Mouse (Mus musculus): ENCODE data around the gene Tcp10c. TPM values are rescaled to one million over a fixed set of nuclear protein-coding genes. Genes with fewer than 3 reads are reported as not detected.
"Not testable (repeated sequence)": the region's sequence is repeated elsewhere in the genome, so short reads cannot be mapped to it uniquely, and the experiment has no call there.

Gene Tcp10c
- polyA plus RNA-seq, 1 experiment from 2014 or later: not detected

DNA sequence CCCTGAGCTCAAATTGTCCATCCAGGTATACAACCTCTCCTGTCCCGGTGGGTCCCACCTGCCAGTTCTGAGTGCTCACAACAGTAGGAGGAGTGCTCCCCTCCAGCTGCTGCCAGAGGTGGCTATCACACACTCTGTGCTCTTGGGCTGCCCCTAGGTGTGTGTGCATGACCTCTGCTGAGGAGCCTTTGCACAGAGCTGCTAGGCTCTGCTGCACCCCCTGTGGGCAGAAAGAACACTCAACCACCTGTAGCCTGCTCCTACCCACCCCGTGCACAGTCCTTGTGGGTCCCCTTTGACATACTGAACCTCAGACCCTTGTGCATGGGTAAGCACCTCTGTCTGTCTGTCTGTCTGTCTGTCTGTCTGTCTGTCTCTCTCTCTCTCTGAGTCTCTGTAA is 8.1 kb downstream of the Tcp10c start:
- H3K4me3 ChIP-seq; H3K36me3 ChIP-seq; DNase-seq (ENCODE audit: low spot score); H3K27ac ChIP-seq; H3K27me3 ChIP-seq (ENCODE audit: insufficient read depth, poor library complexity, severe bottlenecking); H3K4me1 ChIP-seq (replicated peaks): not testable (repeated sequence)
- peaks cover 44% of the 10 kb centered on the region for H3K9me3 ChIP-seq
- 85% methylated on average over 2 of the region's 2 CpGs for WGBS

DNA sequence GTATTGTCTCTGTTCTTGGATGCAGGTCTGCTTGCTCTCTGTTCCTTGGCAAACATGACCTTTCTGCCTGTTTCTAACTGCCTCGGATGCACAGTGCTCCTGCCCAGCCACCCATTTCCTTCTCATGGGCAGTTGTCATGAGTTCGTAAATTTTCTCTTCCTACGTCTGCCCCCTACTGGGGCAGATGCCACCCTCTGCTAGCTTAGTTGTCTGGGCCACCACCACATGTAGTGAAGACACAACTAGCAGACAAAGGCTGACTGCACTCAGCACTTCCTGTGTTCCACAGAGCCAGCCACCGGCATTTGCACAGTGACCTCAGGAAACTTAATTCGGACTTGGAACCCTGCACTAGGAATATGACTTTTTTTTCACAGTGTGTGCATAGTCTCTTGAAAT is 9.4 kb downstream of the Tcp10c start:
- peaks cover 45% of the 10 kb centered on the region for H3K9me3 ChIP-seq
- H3K4me3 ChIP-seq; H3K27me3 ChIP-seq (ENCODE audit: insufficient read depth, poor library complexity, severe bottlenecking); H3K27ac ChIP-seq; H3K4me1 ChIP-seq (replicated peaks); H3K36me3 ChIP-seq; DNase-seq (ENCODE audit: low spot score): not testable (repeated sequence)
- 85% methylated on average over 5 of the region's 5 CpGs for WGBS

DNA sequence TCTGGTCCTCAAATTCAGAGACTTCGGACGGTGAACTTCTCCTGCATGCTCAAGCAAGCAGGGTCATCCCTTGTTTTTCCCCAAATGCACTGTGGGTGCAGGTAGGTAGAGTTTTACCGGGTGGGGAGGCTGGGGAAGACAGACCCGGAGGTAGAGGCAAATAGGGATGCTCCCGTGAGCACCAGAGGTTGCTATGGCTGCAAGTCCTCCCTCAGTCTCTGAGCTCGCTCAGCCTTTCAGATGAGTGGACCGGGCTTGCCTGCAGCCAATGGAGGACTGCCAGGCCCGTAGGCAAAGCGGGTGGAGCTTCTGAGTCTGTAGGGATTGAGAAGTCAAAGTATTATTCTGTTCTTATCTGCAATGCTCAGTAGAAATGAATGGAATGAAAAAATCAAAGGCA is 9.8 kb downstream of the Tcp10c start:
- H3K4me1 ChIP-seq (replicated peaks); H3K4me3 ChIP-seq; H3K27ac ChIP-seq; DNase-seq (ENCODE audit: low spot score); H3K36me3 ChIP-seq; H3K27me3 ChIP-seq (ENCODE audit: insufficient read depth, poor library complexity, severe bottlenecking): not testable (repeated sequence)
- WGBS: 90% methylated on average over 9 of the region's 9 CpGs
- peaks cover 47% of the 10 kb centered on the region for H3K9me3 ChIP-seq

DNA sequence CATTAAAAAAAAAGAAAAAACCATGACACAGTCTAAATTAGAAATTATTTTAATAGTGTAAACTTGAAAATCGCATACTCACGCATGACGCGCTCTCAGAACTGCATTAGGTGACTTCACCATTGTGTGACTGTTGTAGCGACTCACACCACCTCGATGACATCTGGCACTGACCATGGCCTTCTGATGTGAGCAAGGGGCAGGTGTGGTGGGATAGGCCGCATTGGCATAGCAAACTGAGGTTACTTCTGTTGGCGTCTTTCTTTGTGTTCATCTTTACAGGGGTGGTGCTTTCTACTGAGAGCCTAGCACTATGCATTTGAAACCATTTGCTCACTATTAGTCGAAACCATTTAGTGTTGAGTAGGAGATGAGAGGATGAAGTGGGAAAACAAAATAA is 12.8 kb downstream of the Tcp10c start:
- not testable (repeated sequence) for H3K27ac ChIP-seq; H3K36me3 ChIP-seq; H3K4me3 ChIP-seq; H3K4me1 ChIP-seq (replicated peaks); DNase-seq (ENCODE audit: low spot score); H3K27me3 ChIP-seq (ENCODE audit: insufficient read depth, poor library complexity, severe bottlenecking)
- H3K9me3 ChIP-seq: peaks cover 49% of the 10 kb centered on the region
- 92% methylated on average over 9 of the region's 9 CpGs for WGBS

DNA sequence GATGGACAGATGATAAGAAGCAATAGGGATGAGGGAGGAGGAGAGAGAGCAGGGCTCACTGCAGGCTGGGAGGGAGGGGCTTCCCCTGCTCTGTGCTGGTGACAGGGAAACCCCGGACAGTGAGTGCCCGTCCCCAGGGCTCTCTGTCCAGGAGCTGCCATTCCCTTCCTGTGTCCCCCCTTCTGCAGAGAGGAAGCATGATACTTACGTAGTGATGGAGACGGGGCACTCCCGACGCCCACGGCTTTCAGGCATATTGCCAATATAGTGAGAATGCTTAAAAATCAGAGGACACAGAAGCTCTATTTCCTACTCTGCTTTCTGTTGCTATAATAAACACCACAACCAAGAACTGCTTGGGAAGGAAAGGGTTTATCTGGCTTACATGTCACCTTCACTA is 14.3 kb downstream of the Tcp10c start:
- not testable (repeated sequence) for DNase-seq (ENCODE audit: low spot score); H3K4me3 ChIP-seq; H3K27me3 ChIP-seq (ENCODE audit: insufficient read depth, poor library complexity, severe bottlenecking); H3K27ac ChIP-seq; H3K4me1 ChIP-seq (replicated peaks); H3K36me3 ChIP-seq
- H3K9me3 ChIP-seq: peaks cover 37% of the 10 kb centered on the region
- WGBS: 86% methylated on average over 7 of the region's 7 CpGs

DNA sequence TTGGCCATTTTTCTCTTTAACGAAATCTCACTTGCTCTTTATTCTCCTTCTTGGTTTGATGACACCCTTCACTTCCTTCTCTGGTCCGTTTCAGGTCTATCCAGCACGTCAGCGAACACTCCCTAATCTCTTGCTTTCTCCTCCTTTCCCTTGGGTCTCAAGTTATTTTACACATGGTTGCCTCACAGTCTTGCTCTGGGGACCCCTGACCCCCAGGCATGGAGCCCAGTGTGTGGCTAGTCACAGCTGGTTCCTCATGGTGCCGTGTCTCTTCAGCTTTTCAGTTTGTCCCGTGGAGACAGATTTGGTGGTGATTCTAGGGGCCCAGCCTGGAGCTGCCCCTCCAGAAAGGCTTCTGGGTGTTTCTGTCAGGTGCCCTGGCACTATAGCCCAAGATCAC is 16.4 kb downstream of the Tcp10c start:
- WGBS: 75% methylated on average over 6 of the region's 6 CpGs
- H3K4me1 ChIP-seq (replicated peaks): not testable (repeated sequence)

DNA sequence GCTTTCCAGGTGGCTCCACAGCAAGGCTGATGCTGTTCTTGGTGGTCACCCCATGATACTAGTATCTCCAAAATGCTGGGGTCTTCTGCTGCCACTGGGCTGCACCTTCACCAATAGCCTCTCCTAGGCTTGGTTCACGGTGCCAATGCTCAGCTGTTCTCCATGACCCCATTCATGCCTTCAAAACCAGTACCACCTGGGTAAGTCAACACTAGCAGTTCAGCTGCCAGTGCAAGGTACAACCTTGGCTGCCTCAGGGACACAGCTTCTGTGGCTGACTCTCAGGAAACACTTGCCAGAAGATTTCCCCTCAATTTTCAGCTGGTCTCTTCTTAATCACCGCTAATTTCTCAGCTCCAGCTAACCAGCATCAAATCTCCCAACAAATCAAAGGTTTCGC is 24.0 kb downstream of the Tcp10c start:
- 84% methylated on average over 3 of the region's 3 CpGs for WGBS
- DNase-seq (ENCODE audit: low spot score); H3K4me3 ChIP-seq; H3K27me3 ChIP-seq (ENCODE audit: insufficient read depth, poor library complexity, severe bottlenecking); H3K4me1 ChIP-seq (replicated peaks); H3K27ac ChIP-seq; H3K36me3 ChIP-seq: not testable (repeated sequence)
- H3K9me3 ChIP-seq: peaks cover 31% of the 10 kb centered on the region

More for the DNA sequence above, 16.4 kb downstream of the Tcp10c start:
- DNase-seq (ENCODE audit: low spot score); H3K36me3 ChIP-seq; H3K27me3 ChIP-seq (ENCODE audit: insufficient read depth, poor library complexity, severe bottlenecking); H3K27ac ChIP-seq; H3K4me3 ChIP-seq: not testable (repeated sequence)
- peaks cover 30% of the 10 kb centered on the region for H3K9me3 ChIP-seq

DNA sequence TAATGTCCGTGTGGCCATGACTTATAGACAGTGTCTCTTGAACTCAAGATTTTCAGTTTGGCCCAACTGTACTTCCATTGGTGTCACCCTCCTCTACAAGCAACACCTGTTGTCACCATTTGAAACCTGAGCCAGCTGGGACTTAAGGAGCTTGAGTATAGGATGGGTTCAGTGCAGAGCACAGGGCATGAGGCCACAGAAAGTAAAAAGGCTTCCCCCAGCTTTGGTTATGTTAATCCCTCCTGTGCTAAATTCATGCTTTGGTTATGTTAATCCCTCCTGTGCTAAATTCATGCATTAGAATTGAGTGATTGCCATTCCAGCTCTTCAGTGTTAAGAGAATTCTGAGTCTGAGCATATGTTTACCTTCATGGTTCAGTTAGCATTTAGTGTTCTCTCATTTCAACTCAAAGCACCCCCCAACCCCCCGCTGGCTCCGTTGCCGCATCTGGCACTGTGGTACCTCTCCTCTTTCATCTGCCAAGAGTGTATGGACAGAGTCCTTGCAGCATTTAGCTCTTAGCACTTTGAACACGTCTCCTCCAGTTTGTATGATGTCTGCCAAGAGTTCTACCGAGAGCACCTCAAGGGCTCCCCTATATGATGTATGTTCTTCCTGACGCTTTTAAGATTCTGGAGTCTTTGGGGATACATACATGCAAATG is 25.7 kb downstream of the Tcp10c start:
- not testable (repeated sequence) for H3K4me3 ChIP-seq; H3K27me3 ChIP-seq (ENCODE audit: insufficient read depth, poor library complexity, severe bottlenecking); H3K4me1 ChIP-seq (replicated peaks); H3K27ac ChIP-seq; H3K36me3 ChIP-seq; DNase-seq (ENCODE audit: low spot score)
- WGBS: 77% methylated on average over 7 of the region's 7 CpGs
- peaks cover 28% of the 10 kb centered on the region for H3K9me3 ChIP-seq

DNA sequence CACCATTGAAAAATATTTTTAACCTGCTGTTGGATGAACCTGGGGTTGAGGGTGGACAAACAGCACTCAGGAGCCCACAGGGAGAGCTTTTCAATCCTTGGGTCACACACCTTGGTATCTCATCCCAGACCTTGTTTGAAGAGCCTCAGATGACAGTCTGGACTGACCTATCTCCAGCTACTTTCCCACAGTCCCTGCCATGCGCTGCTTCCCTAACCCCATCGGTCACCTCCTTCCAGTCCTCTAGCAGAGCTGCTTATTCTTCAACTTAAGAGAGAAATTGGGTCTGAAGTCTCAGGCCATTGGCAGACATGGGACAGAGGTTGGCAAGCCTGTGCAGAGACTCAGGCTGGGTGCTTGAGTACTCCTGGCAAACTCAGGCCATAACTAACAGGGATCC is 26.9 kb downstream of the Tcp10c start:
- H3K4me3 ChIP-seq; H3K27me3 ChIP-seq (ENCODE audit: insufficient read depth, poor library complexity, severe bottlenecking); H3K4me1 ChIP-seq (replicated peaks); DNase-seq (ENCODE audit: low spot score); H3K36me3 ChIP-seq; H3K27ac ChIP-seq: not testable (repeated sequence)
- H3K9me3 ChIP-seq: peaks cover 33% of the 10 kb centered on the region
- 93% methylated on average over 2 of the region's 2 CpGs for WGBS

DNA sequence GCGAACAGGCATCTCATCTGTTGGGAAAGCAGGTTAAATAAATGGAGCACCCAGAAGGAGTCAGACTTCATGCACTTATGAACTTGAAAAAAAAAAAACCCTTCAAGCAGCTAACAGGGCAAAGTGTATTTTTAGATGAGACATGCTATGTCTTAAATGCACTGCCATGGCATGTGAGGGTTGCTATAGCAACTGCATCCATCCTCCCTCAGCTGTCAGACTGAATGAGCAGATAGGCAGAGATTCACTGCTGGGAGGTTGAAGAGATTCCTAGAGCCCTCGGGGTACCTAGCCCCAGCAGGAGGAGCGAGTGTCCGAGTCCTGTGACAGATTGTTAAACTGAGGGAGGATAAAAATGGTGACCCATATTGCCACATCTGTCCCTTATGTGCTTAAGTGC is 36.6 kb downstream of the Tcp10c start:
- not testable (repeated sequence) for H3K27ac ChIP-seq; DNase-seq (ENCODE audit: low spot score); H3K4me1 ChIP-seq (replicated peaks); H3K4me3 ChIP-seq; H3K36me3 ChIP-seq; H3K27me3 ChIP-seq (ENCODE audit: insufficient read depth, poor library complexity, severe bottlenecking)
- H3K9me3 ChIP-seq: peaks cover 31% of the 10 kb centered on the region
- 97% methylated on average over 1 of the region's 4 CpGs for WGBS

DNA sequence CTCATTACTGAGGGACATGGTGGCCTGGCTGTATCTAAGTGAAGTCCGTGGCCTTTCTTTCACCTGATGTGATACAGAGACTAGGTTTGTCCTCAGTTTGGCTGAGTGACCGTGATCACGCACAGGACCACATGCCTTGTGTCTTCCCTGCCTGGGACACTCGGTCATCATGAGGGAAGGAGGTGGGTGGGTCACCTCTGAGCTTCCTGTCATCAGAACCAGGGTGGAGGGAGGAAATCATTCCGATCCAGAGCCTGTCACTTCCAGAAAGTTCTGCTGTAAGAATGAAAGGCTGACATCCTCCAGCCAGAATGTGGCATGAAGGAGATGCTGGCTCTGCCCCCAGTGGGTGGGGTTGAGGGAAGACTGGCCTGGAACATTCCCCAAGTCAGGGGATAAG is 45.6 kb downstream of the Tcp10c start:
- DNase-seq (ENCODE audit: low spot score); H3K27ac ChIP-seq; H3K36me3 ChIP-seq; H3K27me3 ChIP-seq (ENCODE audit: insufficient read depth, poor library complexity, severe bottlenecking); H3K4me1 ChIP-seq (replicated peaks); H3K4me3 ChIP-seq: not testable (repeated sequence)
- 87% methylated on average over 4 of the region's 5 CpGs for WGBS
- H3K9me3 ChIP-seq: peaks cover 56% of the 10 kb centered on the region

DNA sequence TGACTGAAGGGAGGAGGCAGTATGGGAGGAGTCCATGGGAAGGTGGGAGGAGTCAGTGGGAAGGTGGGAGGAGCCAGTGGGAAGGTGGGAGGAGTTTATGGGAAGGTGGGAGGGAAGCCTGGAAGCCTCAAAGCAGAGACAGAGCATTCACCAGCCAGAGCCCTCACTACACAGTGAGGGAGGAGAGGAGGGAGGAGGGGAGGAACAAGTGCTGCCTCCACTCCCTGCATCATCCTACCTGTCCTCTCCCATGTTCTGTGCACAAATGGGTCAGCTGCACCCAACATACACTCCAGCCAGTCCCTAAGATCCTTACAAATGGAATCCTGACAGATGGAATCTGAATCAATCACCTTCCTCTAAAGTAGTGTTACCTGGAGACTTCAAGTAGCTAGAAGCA is 47.7 kb downstream of the Tcp10c start:
- H3K4me1 ChIP-seq (replicated peaks); H3K27ac ChIP-seq; H3K36me3 ChIP-seq; H3K27me3 ChIP-seq (ENCODE audit: insufficient read depth, poor library complexity, severe bottlenecking); DNase-seq (ENCODE audit: low spot score); H3K4me3 ChIP-seq: not testable (repeated sequence)
- H3K9me3 ChIP-seq: peaks cover 56% of the 10 kb centered on the region

DNA sequence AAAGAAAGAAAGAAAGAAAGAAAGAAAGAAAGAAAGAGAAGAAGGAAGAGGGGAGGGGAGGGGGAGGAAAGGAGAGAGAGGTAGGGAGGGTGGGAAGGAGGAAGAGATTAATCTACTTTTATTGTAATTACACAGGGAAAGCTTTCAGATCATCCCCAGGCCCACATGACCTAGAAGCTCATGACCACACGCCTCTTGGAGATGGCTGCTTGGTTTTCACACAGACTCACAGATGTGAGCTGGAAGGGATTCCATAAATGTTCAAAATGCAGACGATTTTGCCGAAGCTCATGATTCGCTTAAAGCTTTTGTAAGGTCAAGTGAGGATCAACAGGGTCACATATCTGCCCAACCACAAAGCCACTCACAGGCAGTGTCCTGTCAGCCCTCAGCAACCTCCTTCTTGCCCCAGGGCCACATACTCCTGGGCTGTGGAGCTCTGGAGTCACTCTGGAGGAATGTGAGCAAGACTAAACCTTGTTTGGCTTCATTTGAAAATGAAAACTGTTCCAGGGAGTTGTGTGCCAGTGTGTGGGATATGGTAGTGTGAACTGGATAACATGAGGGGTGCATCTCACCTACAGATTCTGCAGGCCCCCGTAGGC is 49.3 kb downstream of the Tcp10c start:
- peaks cover 48% of the 10 kb centered on the region for H3K9me3 ChIP-seq
- not testable (repeated sequence) for H3K4me3 ChIP-seq; H3K27me3 ChIP-seq (ENCODE audit: insufficient read depth, poor library complexity, severe bottlenecking)

DNA sequence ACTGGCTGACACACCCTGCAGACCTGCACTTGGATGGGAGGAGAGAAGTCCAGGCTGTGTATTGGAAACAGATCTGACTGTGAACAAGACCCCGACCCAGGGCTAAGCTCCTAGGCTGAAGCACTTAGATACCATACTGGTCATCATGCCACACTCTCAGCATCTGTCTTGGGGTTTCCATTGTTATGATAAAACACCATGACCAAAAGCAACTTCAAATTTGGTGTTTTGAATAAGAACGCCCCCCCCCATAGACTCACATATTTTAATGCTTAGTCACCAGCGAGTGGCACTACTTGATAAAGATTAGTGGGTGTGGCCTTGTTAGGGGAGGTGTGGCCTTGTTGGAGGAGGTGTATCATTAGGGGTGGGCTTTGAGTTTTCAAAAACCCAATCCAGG is 51.7 kb downstream of the Tcp10c start:
- not testable (repeated sequence) for H3K4me1 ChIP-seq (replicated peaks); H3K27ac ChIP-seq; H3K36me3 ChIP-seq; DNase-seq (ENCODE audit: low spot score); H3K4me3 ChIP-seq; H3K27me3 ChIP-seq (ENCODE audit: insufficient read depth, poor library complexity, severe bottlenecking)
- WGBS: 82% methylated on average over 3 of the region's 3 CpGs
- peaks cover 31% of the 10 kb centered on the region for H3K9me3 ChIP-seq

More for the DNA sequence above, 49.3 kb downstream of the Tcp10c start:
- not testable (repeated sequence) for H3K27ac ChIP-seq; DNase-seq (ENCODE audit: low spot score); H3K4me1 ChIP-seq (replicated peaks); H3K36me3 ChIP-seq
- WGBS: 84% methylated on average over 5 of the region's 5 CpGs
